Mouse (Mus musculus): ENCODE data around the gene Scoc. TPM values are rescaled to one million over a fixed set of nuclear protein-coding genes. Genes with fewer than 3 reads are reported as not detected.
A peak's percentile ranks its signal among the peaks of the same experiment; 100 is the strongest.

Scoc gene
- total RNA-seq, 2 experiments from 2014 or later: 212 to 226 TPM

- DNase-seq (ENCODE audit: extremely low spot score in 1 of 2, low spot score in 1 of 2): no peak
These were observed 51.4 kb downstream of the Scoc start for GRCm38 (mm10) chr8:83406836-83407235.

GRCm38 (mm10) chr8:83405548-83405947, 52.6 kb downstream of the Scoc start:
- no peak for DNase-seq (ENCODE audit: extremely low spot score in 1 of 2, low spot score in 1 of 2)

GRCm38 (mm10) chr8:83397726-83398125, 60.5 kb downstream of the Scoc start:
- no peak for DNase-seq (ENCODE audit: extremely low spot score in 1 of 2, low spot score in 1 of 2)

GRCm38 (mm10) chr8:83396680-83397079, 61.5 kb downstream of the Scoc start:
- DNase-seq (ENCODE audit: extremely low spot score in 1 of 2, low spot score in 1 of 2): no peak

GRCm38 (mm10) chr8:83394325-83394724, 63.9 kb downstream of the Scoc start:
- no peak for DNase-seq (ENCODE audit: extremely low spot score in 1 of 2, low spot score in 1 of 2)

GRCm38 (mm10) chr8:83392521-83392920, 65.7 kb downstream of the Scoc start:
- no peak for DNase-seq (ENCODE audit: extremely low spot score in 1 of 2, low spot score in 1 of 2)

GRCm38 (mm10) chr8:83390006-83390701, 68.0 kb downstream of the Scoc start:
- DNase-seq (ENCODE audit: extremely low spot score in 1 of 2, low spot score in 1 of 2): no peak

GRCm38 (mm10) chr8:83389316-83390005, 68.7 kb downstream of the Scoc start, which contains the start of gene Clgn:
Gene Clgn, plus strand, starts transcription at chr8:83389867.
- DNase-seq (ENCODE audit: extremely low spot score in 1 of 2, low spot score in 1 of 2): peak; percentile 65 to 70

GRCm38 (mm10) chr8:83382850-83383249, 75.3 kb downstream of the Scoc start:
- no peak for DNase-seq (ENCODE audit: extremely low spot score in 1 of 2, low spot score in 1 of 2)

- DNase-seq (ENCODE audit: extremely low spot score in 1 of 2, low spot score in 1 of 2): no peak
These were observed 77.2 kb downstream of the Scoc start for GRCm38 (mm10) chr8:83381016-83381415.

GRCm38 (mm10) chr8:83380141-83380540, 78.0 kb downstream of the Scoc start:
- DNase-seq (ENCODE audit: extremely low spot score in 1 of 2, low spot score in 1 of 2): no peak

Other genes starting within 250 kb of the Scoc start
- not detected for gene Ucp1, start 168.0 kb downstream of the Scoc start, total RNA-seq (2021)
- gene Elmod2, start 125.9 kb downstream of the Scoc start, total RNA-seq (2021): 10 to 100 TPM; 13.8 to 14.8 TPM
- not detected for gene Mgat4d, start 109.9 kb downstream of the Scoc start, total RNA-seq (2021)
- 1 to 10 TPM; 8.2 to 9.1 TPM for gene Clgn, start 68.5 kb downstream of the Scoc start, total RNA-seq (2021)
- gene Olfr370, start 77.4 kb upstream of the Scoc start, total RNA-seq (2021): not detected
- 100 to 1,000 TPM; 140 to 161 TPM for gene Ndufb7, start 108.3 kb upstream of the Scoc start, total RNA-seq (2021)
- gene Tecr, start 149.6 kb upstream of the Scoc start, total RNA-seq (2021): 100 to 1,000 TPM; 510 to 556 TPM
- 10 to 100 TPM; 30.0 to 40.0 TPM for gene Dnajb1, start 149.8 kb upstream of the Scoc start, total RNA-seq (2021)
- gene Gipc1, start 194.3 kb upstream of the Scoc start, total RNA-seq (2021): 10 to 100 TPM; 67.7 to 69.2 TPM
- 1 to 10 TPM; 1.3 to 1.6 TPM for gene Ptger1, start 208.3 kb upstream of the Scoc start, total RNA-seq (2021)
- 10 to 100 TPM; 42.2 to 57.6 TPM for gene Pkn1, start 240.8 kb upstream of the Scoc start, total RNA-seq (2021)